Mouse (Mus musculus) activated CD4-positive, CD25-positive, alpha-beta regulatory T cell (primary cell): Measurements from ENCODE around the gene Rbm24. TPM values are rescaled to one million over a fixed set of nuclear protein-coding genes. Genes with fewer than 3 reads are reported as not detected.

Experiments
- polyA plus RNA-seq, 2 experiments: library from polyadenylated mRNA; unstranded; fragments of 100-300 nt; shearing (Covaris generic); gene quantifications; one replicate each; pipeline ENCODE4 v1.2.1; 2017

The Rbm24 gene
- polyA plus RNA-seq = under 1 TPM in 1 of 2 experiments, not detected in 1; 0.17 TPM

DNA sequence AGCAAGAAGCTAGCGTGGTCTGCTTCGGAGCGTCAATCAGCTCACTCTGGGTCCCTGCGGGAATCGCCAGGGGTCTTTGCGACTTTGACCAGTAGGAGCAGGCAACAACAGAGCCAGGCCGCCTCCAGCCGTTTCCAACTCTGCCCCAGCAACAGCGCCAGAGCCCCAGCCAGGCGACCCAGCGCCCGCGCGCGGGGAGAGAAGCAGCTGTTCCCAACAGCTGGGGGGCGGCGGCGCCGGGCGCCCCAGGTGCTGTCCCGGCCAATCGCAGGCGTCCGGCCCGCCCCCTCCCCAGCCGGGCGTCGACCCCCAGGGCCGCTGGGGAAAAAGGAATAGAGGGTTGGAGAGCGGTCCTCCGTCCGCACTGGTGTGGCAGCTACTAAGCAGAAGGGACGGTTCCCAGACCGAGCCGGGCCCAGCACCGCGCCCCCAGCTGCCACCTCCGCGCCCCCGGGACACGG is at the start of gene Rbm24:
Rbm24 (plus strand) TSS at position 294 of the 461 bp plus-strand sequence.

Other genes with a start within 250 kb of the Rbm24 start
- gene Stmnd1, start 144.7 kb upstream of the Rbm24 start, polyA plus RNA-seq = not detected
- gene Cap2, start 83.4 kb downstream of the Rbm24 start, polyA plus RNA-seq = under 1 TPM; 0.27 to 0.49 TPM